Mouse (Mus musculus) c-Kit-positive CD71-negative TER-119-negative erythroid progenitor cells, embryonic 14.5 days (primary cell): ENCODE results near the gene Slit3.

Source experiments
- DNase-seq: peaks from one replicate; pipeline ENCODE4 v3.0.0-alpha.2; 2013; ENCODE audit warnings: low read depth

Slit3 gene

DNA sequence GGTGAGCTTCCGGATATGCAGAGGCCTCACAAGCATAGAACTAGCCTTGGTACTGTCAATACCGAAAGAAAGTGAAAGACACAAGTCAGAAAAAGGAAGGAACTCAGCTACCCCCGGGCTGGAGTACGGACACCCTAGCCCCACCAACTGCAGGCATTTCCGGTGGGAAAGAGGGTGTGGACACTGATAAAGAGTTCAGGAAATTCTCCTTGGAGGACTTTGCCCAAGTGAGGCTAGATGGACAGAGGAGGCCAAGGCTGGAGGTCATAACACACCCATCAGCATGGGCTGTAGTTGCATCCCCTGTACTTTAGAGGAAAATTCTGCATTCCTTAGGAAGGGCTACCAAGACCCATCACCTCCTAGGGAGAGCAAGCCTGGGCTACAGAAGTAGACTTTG, 511.2 kb downstream of the Slit3 start:
- no peak for DNase-seq

DNA sequence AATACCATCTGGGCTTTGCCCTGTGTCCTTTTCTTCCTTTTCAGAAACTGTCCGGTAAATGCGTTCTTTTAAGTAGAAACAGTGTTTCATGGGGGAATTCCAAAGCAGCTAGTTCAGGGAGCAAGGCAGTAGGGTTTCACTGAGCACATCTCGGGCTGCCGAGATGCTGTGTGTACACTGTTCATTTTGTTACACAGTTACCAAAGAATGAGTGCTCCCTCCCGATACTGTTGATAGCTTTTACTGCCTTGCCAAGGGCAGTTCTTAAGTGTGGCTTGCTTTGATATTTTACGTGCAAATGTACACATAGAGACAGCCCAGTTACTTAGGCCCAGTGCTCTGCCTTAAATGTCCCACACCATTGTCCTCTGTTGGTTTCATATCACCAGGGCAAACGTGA, 516.1 kb downstream of the Slit3 start:
- DNase-seq = no peak

DNA sequence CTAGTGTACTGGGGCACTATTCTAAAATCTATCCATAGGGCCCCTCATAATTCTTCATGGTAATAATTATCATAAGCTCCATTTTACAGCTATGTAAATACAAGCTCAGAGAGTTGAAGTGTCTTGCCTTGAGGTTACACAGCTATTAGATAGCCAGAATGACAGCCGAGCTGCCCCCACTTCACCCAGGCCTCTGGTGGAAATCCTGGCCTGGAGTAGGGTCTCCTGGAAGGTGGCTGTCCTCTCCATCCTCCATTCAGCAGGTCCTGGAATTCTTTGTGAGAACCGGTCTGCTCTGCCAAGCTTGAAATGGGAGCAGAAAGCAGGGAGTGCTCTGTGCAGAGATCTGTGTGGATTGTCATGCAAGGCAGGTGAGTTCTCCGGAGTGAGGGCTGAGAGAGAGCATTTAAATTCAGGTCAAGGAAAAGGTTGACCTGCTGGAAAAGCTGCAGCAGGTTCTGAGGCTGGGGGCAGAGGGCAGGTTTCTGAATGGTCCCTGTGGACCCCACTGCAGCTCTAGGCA, 517.9 kb downstream of the Slit3 start:
- DNase-seq = no peak

DNA sequence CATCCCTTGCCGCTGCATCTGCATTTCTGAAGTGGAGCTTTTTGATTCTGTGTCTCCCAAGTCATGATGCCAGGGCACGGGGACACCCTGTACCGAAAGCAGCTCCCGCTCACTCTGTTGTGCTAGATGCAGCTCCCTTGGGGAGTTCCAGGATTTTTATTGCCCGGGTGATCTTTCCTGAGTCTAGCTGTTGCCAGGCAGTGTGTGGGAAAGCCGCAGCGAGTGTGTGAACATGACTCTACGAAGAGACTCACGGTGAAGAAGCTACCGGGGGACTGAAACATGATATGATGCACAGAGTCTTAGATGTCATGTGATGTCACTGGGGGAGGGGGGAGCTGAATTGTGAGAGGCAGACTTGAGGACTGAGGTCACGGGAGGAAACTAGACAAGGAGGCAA, 518.4 kb downstream of the Slit3 start:
- no peak for DNase-seq

DNA sequence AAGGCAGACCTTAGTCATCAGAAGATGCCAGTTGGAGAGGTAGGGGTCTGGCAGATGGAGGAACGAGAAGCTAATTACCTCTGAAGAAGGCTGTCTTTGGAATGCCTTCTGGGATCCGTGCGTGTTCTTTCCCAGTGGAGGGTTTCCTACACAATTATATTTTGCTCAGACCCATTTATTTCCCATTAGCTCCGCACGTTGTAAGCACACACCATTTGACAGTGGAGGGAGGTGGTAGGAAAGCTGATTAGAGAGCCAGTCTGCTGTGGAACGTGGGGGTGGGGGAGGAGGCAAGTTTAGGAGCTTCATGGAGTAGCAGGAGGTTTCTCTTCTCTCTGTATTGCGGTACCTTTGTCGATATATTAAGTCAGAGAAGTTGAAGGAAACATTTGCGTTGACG, 530.3 kb downstream of the Slit3 start:
- DNase-seq = no peak

DNA sequence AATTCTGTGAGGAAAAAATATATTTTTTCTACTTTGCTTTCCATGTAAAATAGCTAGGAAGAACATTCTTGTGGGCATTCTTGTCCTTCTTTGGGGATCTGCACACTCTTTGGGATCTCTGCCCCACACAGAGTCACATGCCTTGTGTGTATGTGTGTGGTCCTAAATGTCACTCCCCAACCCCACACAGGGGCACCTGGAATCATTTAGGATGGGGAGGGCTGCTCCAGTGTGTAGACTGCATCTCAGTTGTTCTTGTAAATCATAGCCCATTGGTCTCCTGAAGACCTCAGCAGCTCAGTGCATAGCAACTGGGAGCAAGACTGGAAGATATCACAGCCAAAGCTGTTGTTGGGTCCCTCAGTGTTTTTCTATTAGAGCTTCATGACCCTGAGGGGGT, 534.8 kb downstream of the Slit3 start:
- DNase-seq = no peak

DNA sequence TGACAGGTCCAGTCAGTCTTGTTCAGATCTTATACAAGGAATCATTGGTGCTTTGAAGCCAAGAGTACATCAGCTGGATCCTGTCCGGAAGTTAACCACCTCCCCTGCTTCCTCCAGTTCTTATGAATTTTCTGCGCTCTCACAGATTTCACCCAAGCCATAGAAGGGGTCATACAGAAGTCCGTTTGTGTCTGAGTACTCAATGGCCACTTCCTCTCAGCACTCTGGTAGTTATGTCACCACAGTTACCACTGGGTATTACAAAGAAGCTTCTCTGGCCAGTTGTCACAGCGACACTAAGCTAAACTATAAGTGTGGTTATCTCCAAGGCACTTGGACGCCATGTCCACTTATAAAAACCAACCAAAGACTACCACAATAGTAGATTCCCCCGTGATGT, 536.6 kb downstream of the Slit3 start:
- no peak for DNase-seq

DNA sequence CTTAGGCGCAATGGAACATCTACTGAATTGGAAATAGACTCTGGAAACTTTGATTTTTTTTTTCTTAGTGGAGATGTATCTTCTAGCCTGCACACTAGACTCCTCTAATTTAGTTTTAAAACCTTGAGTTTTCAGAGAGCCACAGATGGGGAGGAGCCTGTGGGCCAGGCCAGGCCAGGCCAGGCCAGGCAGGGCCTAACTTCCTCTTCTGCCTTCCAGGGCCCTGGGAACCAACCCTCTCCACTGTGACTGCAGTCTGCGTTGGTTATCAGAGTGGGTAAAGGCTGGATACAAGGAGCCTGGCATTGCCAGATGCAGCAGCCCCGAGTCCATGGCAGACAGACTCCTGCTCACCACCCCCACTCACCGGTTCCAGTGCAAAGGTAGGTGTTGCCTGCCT, 539.9 kb downstream of the Slit3 start:
- DNase-seq = no peak

DNA sequence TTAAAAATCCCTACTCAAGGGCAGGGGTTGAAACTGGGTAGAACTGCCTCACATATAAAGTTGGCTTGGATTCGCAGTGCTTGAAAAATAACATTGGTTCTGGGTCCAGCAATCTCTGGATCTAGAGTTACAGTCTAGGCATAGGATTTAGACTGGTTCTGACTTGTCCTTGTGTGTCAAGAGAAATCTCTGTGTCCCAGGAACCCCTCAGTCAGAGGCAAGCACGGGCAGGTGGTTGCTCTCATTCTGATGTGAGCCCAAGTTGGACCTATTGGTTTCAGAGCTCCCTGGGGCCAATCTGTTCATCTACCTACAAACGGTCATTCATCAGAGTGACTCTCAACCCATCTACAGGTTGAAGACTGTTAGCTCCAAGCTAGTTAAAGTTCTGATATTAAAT, 541.9 kb downstream of the Slit3 start:
- no peak for DNase-seq

DNA sequence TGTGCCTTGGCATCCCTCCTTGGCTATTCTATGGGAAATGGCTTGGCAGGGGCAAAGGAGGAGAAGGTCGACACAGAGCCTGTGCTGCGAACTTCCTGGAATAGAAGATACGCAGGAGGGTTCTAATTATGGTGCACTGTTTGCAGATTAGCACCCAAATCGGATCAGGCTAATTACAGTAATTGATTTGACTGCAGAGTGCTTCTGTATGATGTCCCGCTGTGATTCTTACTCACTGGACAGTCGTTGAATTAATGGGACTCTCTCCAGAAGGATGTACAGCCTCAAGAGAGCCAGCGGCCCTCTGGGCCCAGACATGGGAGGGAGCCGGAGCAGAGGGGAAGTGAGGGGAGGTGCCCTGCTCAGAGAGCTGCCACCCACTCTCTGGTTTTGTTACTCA, 542.6 kb downstream of the Slit3 start:
- DNase-seq = no peak

DNA sequence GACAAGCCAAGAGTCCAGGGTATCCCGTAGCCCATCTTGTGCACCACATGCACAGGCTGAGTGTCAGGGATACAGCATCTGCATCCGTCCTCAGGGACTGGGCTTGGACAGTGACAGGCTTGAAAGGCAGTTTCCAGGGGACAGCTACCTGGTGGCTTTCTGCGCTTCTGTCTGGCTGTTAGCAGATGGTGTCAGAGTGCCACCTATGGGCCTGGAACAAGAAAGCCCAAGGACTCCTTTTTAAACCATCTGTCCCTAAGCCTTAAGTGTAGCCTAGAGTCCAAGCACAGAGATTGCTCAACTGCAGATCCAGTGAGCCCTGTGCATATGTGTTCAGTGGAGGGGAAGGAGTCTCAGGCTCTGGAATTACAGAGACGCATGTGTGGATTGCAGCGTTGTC, 544.0 kb downstream of the Slit3 start:
- no peak for DNase-seq

DNA sequence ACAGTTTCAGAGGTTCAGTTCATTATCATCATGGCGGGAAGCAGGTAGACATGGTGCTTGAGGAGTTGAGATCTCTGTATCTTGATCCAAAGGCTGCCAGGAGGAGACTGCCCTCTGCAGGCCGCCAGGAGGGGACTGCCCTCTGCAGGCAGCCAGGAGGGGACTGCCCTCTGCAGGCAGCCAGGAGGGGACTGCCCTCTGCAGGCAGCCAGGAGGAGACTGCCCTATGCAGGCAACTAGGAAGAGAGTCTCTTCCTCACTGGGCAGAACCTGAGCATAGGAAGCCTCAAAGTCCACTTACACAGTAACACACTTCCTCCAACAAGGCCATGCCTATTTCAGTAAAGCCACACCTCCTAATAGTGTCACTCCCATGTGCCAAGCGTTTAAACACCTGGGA, 546.4 kb downstream of the Slit3 start:
- DNase-seq = peak; percentile 7

DNA sequence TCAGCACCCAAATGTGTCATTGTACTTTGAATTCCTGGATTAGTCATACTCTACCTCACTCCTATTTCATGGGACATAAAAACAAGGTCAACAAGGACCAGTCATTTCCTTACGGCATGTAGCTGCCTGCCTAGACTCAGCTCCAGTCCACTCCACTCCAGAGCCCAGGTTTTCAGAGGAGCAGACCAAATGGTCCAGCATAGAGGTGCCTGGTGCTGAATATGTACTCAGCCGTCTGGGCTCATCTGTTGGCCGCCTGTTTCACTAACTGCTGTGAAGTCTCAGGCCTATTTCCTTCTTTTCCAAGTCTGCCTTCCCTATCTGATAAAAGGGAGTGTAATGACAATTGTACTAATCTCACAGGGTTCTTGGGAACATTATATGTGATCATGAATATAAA, 547.1 kb downstream of the Slit3 start:
- DNase-seq = no peak

DNA sequence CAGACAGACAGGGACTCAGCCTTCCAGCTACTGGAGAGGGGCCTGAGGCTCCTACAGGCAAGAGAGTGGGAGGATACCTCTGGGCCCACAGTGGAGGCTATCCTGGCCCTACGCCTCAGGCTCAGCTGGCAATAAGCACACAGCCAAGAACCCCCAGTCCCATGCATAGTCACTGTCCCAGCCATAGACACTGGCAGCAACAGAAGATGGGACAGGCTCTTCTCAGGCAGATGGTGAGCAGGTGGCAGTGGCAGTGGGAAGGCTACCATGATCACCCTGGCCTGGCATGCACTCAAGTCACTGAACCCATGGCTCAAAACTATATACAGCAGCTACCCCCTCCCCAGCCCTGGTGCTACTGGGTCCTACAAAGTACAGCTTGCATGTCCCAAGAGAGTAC, 547.7 kb downstream of the Slit3 start:
- DNase-seq = no peak

DNA sequence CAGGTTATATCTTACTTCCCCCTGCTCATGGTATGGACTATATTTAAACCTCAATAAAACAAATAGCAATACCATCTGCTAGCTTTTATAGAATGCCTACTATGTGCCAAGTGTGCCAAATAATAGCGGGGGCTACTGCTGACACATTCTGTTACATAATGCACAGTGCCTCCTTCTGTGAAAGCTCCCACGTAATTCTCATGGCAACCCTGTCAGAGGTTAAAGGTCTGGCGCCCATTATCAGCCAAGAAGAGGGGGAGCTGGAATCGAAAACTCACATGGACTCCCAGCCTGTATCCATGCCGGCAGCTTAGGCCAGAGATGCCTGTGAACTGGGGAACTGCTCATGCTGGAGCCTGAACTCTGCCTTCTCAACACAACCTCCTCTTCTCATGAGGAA, 548.5 kb downstream of the Slit3 start:
- DNase-seq = no peak

DNA sequence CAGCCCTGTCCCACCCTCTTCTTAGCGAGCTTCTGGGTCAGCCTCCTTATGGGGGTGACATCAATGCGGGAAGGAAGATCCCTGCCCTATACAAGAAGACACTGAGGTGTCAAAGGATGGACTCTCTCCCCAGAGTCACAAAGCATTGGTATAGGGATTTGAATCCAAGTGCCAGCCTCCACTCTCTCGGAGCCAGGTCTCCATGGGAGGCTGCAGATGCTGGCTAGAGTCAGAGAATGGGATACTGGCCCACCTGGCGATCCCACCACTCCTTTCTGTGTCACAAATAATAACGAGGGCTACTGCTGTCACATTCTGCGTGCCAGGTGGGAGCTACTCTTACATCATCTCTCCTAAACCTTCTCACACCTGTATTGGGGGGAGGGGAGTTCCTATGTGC, 549.2 kb downstream of the Slit3 start:
- DNase-seq = no peak

DNA sequence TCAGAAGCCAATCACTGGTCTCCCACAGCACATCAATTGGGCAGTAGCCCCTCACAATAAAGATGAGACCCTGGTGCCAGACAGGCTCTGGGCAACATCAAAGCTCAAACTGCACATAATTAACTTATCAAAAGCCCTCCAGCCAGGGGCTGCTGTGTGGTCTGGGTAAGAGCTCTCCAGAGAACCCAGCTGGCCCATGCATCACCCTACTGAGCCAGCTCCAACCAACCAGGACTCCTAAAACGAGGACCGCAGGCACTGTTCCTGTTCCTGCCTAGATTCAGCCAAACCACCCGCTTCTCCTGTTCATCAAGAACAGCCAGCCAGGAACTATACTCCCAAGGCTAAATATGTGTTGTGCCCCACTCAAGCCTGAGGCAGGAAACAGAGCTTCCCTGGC, 549.7 kb downstream of the Slit3 start:
- DNase-seq = no peak

DNA sequence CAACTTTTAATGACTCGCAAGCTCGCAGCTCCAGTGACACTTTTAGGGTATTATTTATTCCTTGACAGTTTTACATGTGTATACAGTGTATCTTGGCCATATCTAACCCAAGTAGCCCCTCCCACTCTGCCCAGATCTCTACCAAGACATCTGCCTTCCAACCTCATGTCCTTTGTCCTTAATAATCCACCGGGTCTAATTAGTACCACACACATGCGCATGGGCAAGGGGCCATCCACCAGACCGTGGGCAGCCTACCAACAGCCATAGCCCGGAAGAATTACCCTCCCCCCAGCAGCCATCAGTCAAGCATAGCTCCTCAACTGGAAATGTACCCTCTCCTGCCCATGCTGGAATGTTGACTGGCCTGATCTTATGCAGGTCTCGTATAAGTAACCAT, 552.0 kb downstream of the Slit3 start:
- DNase-seq = no peak

DNA sequence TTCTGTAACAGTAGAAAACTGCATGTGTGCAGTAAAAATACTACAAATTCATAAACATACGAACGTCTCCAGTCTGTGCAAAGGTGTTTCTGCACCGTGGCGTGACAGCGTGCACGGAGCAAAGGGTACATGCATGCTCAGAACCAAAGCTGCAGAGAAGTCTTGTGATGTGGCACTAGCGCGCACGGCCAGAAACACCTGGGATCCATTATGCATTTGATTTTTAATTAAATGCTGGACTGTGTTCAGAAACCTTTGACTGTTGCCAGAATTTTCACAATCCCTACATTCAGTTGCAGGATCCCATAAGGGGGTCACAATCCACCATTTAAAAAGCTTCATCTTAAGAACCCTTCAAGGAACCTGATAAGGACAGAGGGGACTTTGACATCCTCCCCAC, 553.2 kb downstream of the Slit3 start:
- DNase-seq = no peak

DNA sequence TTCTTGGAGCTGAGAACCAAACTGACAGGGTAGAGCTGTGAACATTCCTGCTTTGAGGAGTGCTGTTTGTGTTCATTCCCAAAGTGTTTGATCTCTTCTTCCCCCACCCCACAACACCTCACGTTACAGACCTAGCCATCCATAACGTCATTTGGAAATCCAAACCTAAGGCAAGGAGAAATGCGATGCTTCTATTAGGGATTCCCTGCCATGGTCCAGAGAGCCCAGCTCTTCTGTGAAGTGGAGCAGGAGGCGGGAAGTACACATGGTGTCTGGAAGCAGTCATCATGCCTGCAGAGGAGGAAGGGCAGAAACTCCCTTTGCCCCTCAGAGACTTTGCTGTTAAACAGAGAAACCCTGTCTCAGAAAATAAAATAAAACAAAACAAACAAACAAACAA, 555.7 kb downstream of the Slit3 start:
- no peak for DNase-seq

DNA sequence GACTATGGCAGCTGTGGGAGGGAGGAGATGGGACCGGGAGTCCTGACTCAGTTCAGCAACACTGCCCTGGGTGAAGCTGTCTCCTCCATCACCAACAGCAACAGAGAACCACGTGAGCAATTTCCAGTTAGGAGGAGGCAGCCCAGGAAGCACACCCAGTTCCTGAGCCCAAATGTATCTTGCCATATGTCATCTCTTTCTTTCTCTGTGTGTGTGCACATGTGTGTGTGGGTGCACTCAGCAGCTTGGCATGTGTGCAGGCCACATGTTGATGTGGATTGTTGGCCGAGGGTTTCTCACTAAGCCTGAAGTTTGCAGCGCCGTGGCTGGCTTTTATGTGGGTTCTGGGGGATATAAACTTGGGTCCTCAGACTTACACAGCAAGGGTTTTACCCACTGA, 559.0 kb downstream of the Slit3 start:
- no peak for DNase-seq

DNA sequence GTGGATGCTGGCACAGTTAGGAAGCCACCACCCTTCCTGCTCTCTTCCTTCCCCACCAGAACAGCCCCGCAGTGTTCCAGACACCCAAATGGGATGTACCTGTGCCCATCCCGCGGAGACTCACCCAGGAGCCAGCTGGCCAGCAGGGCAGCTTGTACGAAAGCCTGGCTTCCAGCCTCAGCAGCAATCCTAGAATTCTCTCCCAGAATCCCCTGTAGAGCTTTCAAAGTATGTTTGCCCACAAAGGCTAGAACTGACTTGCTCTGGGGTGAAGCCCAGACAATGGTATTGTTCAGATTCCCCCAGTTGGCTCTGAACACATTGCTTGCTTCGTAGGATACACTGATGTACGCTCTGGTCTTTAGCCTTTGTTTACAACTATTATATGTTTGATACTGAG, 566.3 kb downstream of the Slit3 start:
- DNase-seq = no peak

DNA sequence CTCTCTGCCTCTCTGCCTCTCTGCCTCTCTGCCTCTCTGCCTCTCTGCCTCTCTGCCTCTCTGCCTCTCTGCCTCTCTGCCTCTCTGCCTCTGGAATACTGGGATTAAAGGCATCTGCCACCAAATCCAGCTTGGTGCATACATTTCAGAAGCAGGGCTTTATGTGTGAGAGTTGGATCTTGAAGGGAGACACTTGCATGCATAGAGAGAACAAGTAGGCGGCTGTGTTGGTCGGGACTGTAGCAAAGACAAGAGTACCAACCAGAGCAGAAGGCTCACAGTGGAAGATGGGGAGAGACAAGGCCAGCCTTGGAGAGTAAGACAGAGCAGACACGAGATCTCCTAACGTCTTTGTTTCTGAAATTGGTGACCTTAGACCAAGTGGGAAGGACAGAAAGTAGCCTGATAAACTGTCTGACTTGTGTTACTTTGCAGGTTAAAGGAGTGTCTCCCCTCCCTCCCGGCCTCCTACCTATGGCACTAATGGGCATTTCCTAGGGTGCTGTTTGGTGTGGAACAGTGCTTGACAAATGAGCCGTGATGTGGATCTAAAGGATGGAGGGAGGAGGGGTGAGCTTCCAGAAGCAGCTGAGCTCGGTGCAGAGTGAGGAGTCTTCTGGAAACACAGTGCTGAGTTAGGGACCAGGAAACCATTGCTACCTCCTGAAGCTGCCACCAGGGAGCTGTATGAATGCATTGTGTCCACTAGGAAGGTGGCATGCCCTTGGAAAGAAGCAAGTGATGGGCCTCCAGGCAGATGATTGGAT, 569.7 kb downstream of the Slit3 start:
- DNase-seq = no peak

DNA sequence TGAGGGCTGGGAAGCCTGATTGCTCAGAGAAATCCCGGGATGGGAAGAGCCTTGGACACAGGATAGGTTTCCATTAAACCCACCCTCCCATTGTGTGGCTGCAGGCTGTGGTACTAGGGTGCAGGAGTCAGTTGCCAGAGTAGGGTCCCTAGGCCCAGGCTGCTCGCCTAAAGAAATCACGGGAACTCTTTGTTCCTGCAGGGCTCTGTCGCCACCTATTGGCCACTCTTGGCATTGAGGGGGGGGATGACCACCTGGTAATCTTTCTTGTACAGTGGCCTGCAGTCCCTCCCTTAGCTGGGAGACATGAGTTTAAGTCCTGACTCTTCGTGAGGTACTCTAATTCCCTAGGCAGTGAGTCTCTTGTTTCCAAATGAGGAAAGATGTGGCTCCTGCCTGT, 572.1 kb downstream of the Slit3 start:
- DNase-seq = peak; percentile 24
